Mouse (Mus musculus) splenic B cell, adult 2 months (primary cell): ENCODE measurements around the gene Ell.
A peak's percentile ranks its signal among the peaks of the same experiment; 100 is the strongest.

ENCODE experiments used
- DNase-seq: peaks from one replicate; pipeline ENCODE4 v3.0.0-alpha.2; 2011; ENCODE audit warnings: low read depth, low spot score
- H3K27me3 ChIP-seq: 2 replicates; pipeline ENCODE4 v1.6.1; 2012; ENCODE audit warnings: mild to moderate bottlenecking, low read length, moderate library complexity, mixed read lengths; ENCODE audit not compliant: control insufficient read depth, poor library complexity, insufficient read depth, severe bottlenecking
- H3K36me3 ChIP-seq: 2 replicates; pipeline ENCODE4 v1.6.1; 2012; ENCODE audit warnings: mild to moderate bottlenecking, low read length, moderate library complexity, mixed read lengths; ENCODE audit not compliant: control insufficient read depth, poor library complexity, insufficient read depth, severe bottlenecking

The Ell gene

DNA sequence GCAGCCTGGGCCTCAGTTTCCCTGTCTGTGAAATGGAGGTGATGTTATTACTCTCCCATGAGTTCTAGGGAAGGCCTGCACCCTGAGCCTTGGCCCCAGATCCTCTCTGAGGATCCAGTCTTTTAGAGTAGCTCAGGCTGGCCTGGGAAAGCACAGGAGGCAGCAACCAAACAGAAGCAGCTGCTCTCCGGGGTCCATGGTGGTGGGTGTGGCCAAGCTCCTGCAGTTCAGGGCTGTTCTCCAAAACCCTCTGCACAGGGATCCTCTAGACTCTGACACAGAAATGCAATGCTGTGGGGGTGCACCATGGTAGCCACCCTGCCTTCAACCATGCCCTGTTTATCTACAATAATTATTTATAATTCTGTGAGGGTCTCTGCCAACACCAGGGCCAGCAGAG, 74.5 kb downstream of the Ell start:
- no peaks in the 10 kb centered on the region for H3K27me3 ChIP-seq
- no peak for DNase-seq

DNA sequence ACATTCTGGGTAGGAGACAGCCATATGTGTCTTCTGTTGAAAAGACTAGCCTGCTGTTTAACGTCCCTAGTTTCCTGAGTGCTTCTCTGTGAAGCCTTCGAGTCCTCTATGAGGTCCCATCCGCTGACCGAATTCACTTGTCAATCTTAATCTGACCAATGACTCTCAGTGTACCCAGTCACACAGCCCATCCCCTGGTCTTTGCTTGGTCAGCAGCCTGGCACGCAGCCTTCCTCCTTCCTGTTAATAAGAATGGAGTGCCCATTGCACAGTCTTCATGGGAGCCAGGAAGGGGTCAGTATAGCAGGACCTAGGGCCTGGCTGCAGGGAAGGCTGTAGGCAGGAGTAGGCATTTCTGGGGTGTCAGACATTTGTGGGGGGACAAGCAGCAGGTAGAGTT, 75.2 kb downstream of the Ell start:
- no peak for DNase-seq
- H3K36me3 ChIP-seq = no peaks in the 10 kb centered on the region
- H3K27me3 ChIP-seq = no peaks in the 10 kb centered on the region

More for the DNA sequence above, 74.5 kb downstream of the Ell start:
- H3K36me3 ChIP-seq = no peaks in the 10 kb centered on the region

- H3K27me3 ChIP-seq = no peaks in the 10 kb centered on the region
- no peaks in the 10 kb centered on the region for H3K36me3 ChIP-seq
- DNase-seq = no peak
Measured at GRCm38 (mm10) chr8:70615281-70615680, 76.0 kb downstream of the Ell start.

GRCm38 (mm10) chr8:70615894-70616293, 76.6 kb downstream of the Ell start, which contains the start of gene Lrrc25:
Lrrc25 (plus strand) TSS chr8:70616155.
- no peaks in the 10 kb centered on the region for H3K36me3 ChIP-seq
- DNase-seq = peak; percentile 45
- H3K27me3 ChIP-seq = no peaks in the 10 kb centered on the region

- peak; percentile 52 for DNase-seq
- H3K27me3 ChIP-seq = no peaks in the 10 kb centered on the region
- H3K36me3 ChIP-seq = no peaks in the 10 kb centered on the region
Measured at GRCm38 (mm10) chr8:70616645-70617044, 77.4 kb downstream of the Ell start.

GRCm38 (mm10) chr8:70617985-70618384, 78.7 kb downstream of the Ell start:
- Histone ChIP-seq H3K36me3 (no peaks in the 10 kb centered on the region), H3K27me3 (no peaks in the 10 kb centered on the region)
- DNase-seq = no peak

DNA sequence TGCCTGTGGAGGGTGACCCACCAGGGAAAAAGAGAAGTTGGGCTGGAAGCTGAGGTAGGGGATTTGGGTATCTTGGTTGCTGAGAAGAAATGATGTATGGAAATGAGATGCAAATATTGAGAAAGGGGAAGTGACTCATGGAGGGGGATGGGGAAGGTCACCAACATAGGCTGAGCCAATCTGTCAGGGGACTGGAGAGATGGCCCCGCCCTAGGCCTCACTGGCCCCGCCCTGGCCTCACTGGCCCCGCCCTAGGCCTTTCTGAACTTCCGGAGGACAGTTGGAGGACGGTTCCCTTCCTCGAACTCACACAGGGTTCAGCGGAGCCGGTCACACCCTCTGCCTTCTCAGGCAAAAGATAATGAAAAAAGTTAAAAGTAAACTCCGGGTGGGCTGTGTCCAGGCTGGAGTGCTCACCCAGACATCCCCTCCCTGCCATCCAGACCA, 79.7 kb downstream of the Ell start:
- peak; percentile 96 for DNase-seq
- H3K27me3 ChIP-seq = no peaks in the 10 kb centered on the region
- no peaks in the 10 kb centered on the region for H3K36me3 ChIP-seq

DNA sequence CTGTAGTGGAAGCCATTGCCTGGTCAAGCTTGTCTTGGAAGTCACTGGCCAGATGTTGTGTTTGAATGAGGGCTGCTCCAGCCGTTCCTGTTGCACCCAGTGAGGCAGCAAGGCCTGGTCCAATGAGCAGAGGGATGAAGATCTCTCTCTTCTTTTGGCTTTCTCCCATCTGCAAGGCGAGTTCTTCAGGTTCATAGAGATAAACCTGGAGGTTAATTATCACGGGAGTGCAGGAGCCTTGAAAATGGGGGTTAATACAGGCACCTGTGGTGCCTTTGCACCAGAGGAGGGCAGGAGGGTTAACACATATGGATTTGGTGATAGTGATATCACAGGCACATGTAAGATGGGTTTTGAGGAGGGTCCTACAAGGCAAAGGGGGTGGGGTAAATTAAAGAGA, 83.0 kb downstream of the Ell start:
- Histone ChIP-seq H3K36me3 (no peaks in the 10 kb centered on the region), H3K27me3 (no peaks in the 10 kb centered on the region)
- DNase-seq = no peak

- H3K36me3 ChIP-seq = no peaks in the 10 kb centered on the region
- H3K27me3 ChIP-seq = no peaks in the 10 kb centered on the region
- DNase-seq = peak; percentile 75
Measured at GRCm38 (mm10) chr8:70625104-70625503, 85.8 kb downstream of the Ell start.

DNA sequence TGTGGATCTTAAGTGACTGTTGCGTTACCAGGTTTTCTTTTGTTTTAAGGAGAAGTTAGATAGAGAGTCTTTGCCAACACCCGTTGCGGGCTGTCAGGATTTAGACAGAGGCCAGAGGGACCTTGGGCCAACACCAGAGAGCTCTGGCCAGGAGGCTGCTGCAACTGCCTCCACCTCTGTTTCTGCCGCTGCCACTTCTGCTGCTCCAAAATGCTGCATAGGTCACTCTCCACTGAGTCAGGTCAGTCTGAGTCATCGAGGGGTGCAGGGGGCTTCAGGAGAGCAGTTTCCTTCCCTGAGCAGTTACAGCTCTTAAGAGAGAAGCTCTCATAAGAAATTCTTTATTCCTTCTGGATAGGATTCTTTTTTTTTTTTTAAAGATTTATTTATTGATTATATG, 87.8 kb downstream of the Ell start:
- DNase-seq = no peak
- no peaks in the 10 kb centered on the region for H3K36me3 ChIP-seq
- H3K27me3 ChIP-seq = no peaks in the 10 kb centered on the region

GRCm38 (mm10) chr8:70628986-70629490, 89.8 kb downstream of the Ell start:
- H3K36me3 ChIP-seq = no peaks in the 10 kb centered on the region
- no peaks in the 10 kb centered on the region for H3K27me3 ChIP-seq
- no peak for DNase-seq

GRCm38 (mm10) chr8:70629574-70630531, 90.6 kb downstream of the Ell start:
- Histone ChIP-seq H3K27me3 (no peaks in the 10 kb centered on the region), H3K36me3 (no peaks in the 10 kb centered on the region)
- peak; percentile 98 for DNase-seq

DNA sequence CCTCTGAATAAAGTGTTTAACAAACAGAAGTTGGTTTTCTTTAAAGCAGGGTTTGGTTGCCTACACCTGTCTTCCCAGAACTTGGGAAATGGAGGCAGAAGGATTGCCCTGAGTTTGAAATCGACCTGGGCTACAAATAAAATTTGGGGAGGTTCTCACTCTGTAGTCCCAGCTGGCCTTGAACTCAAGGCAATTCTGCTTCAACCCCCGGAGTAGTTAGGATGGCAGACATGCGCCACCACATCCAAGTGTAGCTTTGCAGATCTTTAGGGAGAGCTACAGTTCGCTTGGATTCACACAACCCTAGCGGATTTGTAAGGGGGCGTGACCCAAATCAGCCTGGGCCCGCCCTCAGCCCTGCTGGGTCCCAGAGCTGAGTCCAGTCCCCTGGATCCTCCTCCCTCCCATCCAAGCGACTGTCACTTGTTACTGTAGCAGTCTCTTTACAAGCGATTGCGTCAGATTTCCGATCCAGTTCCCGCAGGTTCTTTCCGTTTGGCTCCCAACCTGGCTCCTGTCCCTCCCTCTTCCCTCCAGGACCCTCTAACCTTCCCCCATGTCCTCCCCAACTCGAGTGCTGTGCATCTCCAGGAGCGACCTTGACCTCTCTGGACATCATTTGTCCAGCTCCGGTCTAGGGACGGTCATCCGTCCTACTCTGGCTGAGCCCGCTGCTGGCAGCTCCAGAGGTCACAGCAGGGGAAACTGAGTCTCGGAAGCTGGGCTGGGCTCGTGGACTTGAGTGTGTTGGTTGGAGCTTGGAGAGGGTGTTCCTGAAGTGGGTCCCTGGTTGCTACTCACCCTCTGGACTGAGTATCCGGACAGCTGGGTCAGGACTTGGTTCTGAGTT, 91.5 kb downstream of the Ell start:
- H3K36me3 ChIP-seq = no peaks in the 10 kb centered on the region
- H3K27me3 ChIP-seq = no peaks in the 10 kb centered on the region
- peak; percentile 37 for DNase-seq

GRCm38 (mm10) chr8:70631436-70631835, 92.2 kb downstream of the Ell start:
- no peaks in the 10 kb centered on the region for H3K27me3 ChIP-seq
- no peak for DNase-seq
- H3K36me3 ChIP-seq = no peaks in the 10 kb centered on the region
